Mouse (Mus musculus) kidney, embryonic 14.5 days (tissue): ENCODE measurements around the gene Ccdc80. TPM values are rescaled to one million over a fixed set of nuclear protein-coding genes. Genes with fewer than 3 reads are reported as not detected.

Source experiments
- ATAC-seq: fragments of 200-750 bp; cut with Nextera tagmentation; 2 replicates; pipeline ENCODE4 v1.8.0; 2017; ENCODE audit warnings: moderate number of reproducible peaks, mild to moderate bottlenecking, moderate TSS enrichment, moderate library complexity; ENCODE audit not compliant: low FRiP score, low TSS enrichment
- H3K27ac ChIP-seq: fragments of 300-500 bp; sonication (generic); 2 replicates; pipeline ENCODE4 v1.5.1; 2014; ENCODE audit warnings: low read depth, mild to moderate bottlenecking, low read length, moderate library complexity, mixed read lengths
- H3K27me3 ChIP-seq: fragments of 300-500 bp; sonication (generic); 2 replicates; pipeline ENCODE4 v1.6.1; 2014; ENCODE audit warnings: mild to moderate bottlenecking, low read length; ENCODE audit not compliant: control insufficient read depth, insufficient read depth
- H3K36me3 ChIP-seq: fragments of 300-500 bp; sonication (generic); 2 replicates; pipeline ENCODE4 v1.6.1; 2014; ENCODE audit warnings: low read length, mixed read lengths; ENCODE audit not compliant: control insufficient read depth, insufficient read depth
- H3K4me1 ChIP-seq: fragments of 300-500 bp; sonication (generic); 2 replicates; pipeline ENCODE4 v1.6.1; 2014; ENCODE audit warnings: low read length, mixed read lengths; ENCODE audit not compliant: control insufficient read depth, insufficient read depth
- H3K4me2 ChIP-seq: fragments of 300-500 bp; sonication (generic); replicated peaks from 2 replicates; pipeline ENCODE4 v1.6.1; 2014; ENCODE audit warnings: low read depth, mild to moderate bottlenecking, low read length
- H3K4me3 ChIP-seq: fragments of 300-500 bp; sonication (generic); 2 replicates; pipeline ENCODE4 v1.5.1; 2014; ENCODE audit warnings: mild to moderate bottlenecking, low read length
- H3K9ac ChIP-seq: fragments of 300-500 bp; sonication (generic); 2 replicates; pipeline ENCODE4 v1.6.1; 2014; ENCODE audit warnings: low read depth, mild to moderate bottlenecking, low read length, moderate library complexity
- H3K9me3 ChIP-seq: fragments of 300-500 bp; sonication (generic); 2 replicates; pipeline ENCODE4 v1.6.1; 2016; ENCODE audit warnings: low read length; ENCODE audit not compliant: control insufficient read depth
- WGBS: fragments of 180-500 bp; shearing (Covaris S2); extraction: QIAGEN DNeasy Blood & Tissue Kit; methylation state at CpG from one replicate; pipeline ENCODE4 v1.1.7; 2014; 5-methylcytosine and 5-hydroxymethylcytosine counted together
- polyA plus RNA-seq: library from polyadenylated mRNA; unstranded; fragments of >200 nt; fragmentation: Nextera tagmentation; extraction: Ambion mirVana; gene quantifications from 2 replicates; pipeline ENCODE4 v1.2.1, GENCODE M21; 2014

Ccdc80 gene
- polyA plus RNA-seq, 1 experiment from 2014 or later, result 78.5 TPM

DNA sequence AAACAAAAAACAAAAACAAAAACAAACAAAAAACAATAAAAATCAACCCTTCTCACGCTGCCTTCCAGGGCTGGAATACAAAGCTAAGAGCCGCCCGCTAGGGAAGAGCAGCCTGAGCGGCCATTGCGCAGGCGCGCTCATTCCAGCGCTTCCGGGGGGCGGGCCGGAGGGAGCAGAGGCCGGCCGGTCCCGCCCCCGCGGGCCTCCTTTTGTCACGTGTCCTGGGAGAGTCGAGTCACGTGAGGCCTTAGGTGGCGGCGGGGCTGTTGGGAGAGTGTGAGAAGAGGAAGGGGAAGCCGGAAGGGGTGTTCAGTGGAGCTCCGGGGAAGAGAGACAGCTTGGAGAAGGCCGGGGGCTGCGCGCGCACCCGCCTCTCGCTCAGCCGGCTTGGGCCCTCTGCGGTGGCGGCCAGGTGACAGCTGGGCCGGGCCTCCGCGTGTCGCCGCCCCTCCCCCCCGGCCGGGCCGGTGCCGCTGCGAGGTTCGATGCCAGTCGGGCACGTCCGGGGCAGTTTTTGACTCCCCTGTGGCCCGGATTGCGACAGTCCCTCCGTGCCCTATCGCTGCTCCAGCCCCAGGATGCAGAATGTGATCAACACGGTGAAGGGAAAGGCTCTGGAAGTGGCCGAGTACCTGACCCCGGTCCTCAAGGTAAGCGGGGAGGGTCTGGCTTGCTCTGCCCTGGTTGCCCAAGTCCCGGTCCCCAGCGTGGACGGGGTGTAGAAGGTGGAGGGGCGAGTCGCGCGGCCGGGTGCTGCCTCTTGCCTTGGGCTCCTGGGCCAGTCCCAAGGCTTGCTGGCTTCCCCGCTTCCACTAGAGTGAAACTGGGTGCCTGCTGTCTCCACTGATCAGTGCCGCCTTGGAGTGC lies 65.6 kb downstream of the Ccdc80 start, which contains the start of the genes Slc35a5 and Atg3:
Gene Slc35a5 (minus strand): TSS at position 185 of the 867 bp plus-strand sequence.
Gene Atg3 (plus strand): TSS at position 264 of the 867 bp plus-strand sequence.
- Histone ChIP-seq H3K27me3 (no peaks in the 10 kb centered on the region), H3K4me3 (peak within 1 kb of the TSS; percentile 62), H3K36me3 (peaks cover 4% of the 10 kb centered on the region; the same call in 1 of the 2 replicates), H3K4me2 (peak within 1 kb of the TSS; percentile 75), H3K4me1 (no peaks in the 10 kb centered on the region), H3K9ac (peak within 1 kb of the TSS; percentile 69), H3K9me3 (no peaks in the 10 kb centered on the region), H3K27ac (peak within 1 kb of the TSS; percentile 89)
- peak; percentile 99 for ATAC-seq
- 1% methylated on average over 47 of the region's 64 CpGs for WGBS

DNA sequence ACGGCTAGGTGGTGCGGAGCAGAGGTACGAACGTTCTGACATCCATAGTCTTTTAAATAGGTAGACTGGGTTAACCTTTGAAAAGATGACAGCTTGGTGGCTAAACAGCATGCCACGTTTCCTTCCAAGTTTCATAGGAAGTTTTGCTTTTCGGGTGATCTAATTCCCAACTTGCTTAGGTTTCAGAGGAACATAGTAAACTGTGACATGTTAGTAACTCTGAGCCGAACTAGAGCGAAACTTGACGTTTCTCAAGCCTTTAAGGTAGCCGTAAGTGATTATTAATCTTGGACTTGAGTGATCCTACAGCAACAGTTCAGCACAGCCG lies 66.2 kb downstream of the Ccdc80 start:
- Histone ChIP-seq H3K4me2 (peak overlapping the region; percentile 52), H3K27me3 (no peaks in the 10 kb centered on the region), H3K4me1 (no peaks in the 10 kb centered on the region), H3K9me3 (no peaks in the 10 kb centered on the region), H3K27ac (peak overlapping the region; percentile 76; the same call in 1 of the 2 replicates), H3K36me3 (peaks cover 4% of the 10 kb centered on the region; the same call in 1 of the 2 replicates), H3K9ac (peak overlapping the region; percentile 67), H3K4me3 (peak overlapping the region; percentile 62)
- ATAC-seq, result no peak
- 2% methylated on average over 11 of the region's 11 CpGs for WGBS

Other genes with a start within 250 kb of the Ccdc80 start
- 0.11 TPM in 1 of 2 replicates, not detected in the other for gene Cd200r2, start 226.3 kb upstream of the Ccdc80 start, polyA plus RNA-seq
- 0.31 TPM in 1 of 2 replicates, not detected in the other for gene Cd200r3, start 149.7 kb upstream of the Ccdc80 start, polyA plus RNA-seq
- 8.3 and 19.6 TPM in 2 replicates for gene Slc35a5, start 65.3 kb downstream of the Ccdc80 start, polyA plus RNA-seq
- 28.0 and 32.1 TPM in 2 replicates for gene Atg3, start 65.4 kb downstream of the Ccdc80 start, polyA plus RNA-seq
- not detected in 2 replicates for gene Btla, start 130.9 kb downstream of the Ccdc80 start, polyA plus RNA-seq